Mouse (Mus musculus) c-Kit-positive CD71-positive TER-119-negative erythroid progenitor cells, embryonic 14.5 days (primary cell): ENCODE measurements around the gene Casz1.

Experiments used
- DNase-seq: peaks from one replicate; pipeline ENCODE4 v3.0.0-alpha.2; 2013; ENCODE audit warnings: low read depth

Gene Casz1

DNA sequence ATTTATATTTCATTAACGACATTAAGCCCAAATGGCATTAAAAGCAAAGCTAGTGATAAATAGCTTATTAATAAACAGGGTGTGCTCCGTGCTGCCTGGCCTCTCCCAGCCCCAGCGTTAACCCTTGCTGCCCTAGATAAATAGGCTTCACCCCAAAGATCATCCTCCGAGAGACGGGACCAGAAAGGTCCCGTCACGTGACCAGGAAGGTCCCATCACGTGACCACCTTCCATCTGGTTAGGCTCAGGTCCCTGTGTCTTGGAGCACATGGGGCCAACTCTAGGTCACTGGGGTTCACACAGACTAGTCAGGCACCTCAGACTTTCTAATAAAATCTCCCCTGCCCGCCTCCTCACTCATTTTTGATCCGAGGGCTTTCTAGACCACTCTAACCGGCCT is 42.5 kb downstream of the Casz1 start:
- DNase-seq = no peak

DNA sequence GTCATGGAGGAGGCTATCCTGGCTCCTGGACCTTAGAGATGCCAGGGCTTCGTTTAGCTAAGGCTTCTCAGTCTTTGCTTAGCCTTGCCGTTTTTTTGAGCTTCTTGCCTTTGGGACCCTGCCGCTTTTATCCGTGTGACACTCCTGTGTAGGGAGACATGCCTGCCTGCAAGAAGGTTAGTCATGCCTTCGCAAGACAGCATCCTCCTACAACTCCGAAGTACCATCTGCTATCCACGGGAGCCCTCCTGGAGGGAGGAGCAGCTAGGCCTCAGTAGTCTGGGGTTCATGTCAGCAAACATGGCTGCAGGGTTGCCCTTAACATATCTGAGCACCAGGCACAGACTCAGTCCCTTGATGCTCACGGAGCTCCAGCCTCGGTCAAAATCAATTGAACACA is 43.4 kb downstream of the Casz1 start:
- no peak for DNase-seq

DNA sequence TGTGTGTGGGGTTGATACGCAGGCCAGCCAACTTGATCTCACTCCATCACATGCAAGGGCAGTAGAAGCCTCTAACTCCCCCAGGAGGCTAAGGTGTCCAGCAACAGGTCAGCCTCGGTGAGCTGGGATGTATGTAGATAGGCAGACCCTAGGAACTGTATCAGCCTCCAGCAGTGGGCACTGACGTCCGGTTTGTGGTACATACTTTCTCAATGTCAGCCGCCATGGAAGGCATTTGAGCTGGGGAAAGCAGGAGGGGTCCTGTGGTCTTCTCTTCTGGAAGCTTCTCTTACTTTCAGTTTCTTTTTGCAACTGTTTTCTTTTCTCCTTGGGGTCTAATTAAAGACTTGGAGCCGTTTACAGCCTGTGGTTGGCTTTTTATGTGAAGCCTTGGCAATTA is 45.2 kb downstream of the Casz1 start:
- no peak for DNase-seq

DNA sequence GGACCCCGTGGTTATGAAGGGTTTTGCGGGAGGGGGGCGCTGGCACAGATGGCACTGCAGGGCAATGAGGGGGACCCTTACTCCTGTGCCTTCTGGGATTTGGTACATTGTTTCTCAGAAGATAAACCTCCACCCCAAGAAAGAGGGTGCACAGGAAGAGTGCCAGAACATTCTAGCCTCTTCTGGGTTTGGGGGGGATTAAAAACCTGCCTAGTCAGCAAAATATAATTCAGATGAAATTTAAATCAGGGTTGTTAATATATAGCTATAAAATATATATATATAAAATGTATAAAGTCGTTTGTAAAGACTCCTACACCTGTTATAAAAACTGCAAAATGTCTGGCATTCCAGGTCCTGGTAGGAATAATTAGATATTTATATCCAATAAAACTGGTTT is 48.8 kb downstream of the Casz1 start:
- DNase-seq = no peak

DNA sequence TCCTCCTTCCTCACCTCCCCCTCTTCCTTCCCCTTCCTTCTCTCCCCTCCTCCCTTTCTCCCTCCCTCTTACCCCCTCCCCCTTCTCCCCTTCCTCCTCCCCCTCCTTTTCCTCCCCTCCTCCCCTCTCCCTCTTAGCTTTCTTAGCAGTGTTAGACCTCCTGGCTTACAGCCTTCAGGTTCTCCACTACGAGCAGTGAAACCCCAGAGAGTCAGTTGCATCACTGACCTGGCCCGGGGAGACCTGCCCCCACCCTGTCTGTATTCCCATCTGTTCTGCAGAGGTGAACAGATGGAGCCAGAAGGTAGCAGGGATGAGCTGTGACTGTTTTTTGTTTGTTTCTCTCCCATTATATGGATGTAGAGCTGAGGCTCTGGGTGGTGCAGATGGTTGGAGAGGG is 49.9 kb downstream of the Casz1 start:
- no peak for DNase-seq

DNA sequence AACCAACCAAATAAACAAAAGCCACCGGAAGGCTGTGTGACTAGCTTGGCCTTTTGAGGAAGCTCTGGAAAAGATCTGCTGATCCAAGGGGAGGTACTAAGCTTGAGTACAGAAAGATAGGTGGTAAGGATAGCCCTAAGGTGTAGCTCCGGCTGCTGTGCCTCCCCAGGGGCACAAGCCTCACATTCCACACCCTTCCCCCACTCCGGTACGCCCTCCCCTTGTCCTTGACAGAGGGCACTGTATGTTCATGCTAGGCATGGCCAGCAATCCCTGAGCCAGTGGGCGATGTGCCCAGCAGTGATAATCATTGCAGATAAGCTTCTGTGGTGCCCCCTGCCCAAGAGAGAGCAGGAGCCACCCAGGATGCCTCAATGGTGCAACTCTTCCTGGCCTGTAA is 51.3 kb downstream of the Casz1 start:
- no peak for DNase-seq

DNA sequence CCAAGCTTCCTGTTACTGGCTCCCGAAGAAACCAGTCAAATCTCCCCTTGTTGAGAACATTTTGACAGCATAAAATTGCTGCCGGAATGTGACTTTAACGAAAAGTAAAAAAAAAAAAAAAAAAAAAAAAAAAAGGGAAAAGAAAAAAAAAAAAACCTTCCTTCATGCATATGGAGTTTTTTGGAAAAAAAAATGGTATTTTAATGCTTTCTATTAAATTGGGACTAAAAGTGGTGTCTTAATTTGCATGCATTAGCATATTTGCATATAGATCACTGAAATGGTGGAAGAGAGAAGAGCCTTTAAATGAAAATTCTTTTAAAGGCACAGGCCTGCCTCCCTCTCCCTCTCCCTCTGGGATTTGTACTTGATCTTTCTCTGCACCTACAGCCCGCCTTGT is 52.0 kb downstream of the Casz1 start:
- DNase-seq = no peak

DNA sequence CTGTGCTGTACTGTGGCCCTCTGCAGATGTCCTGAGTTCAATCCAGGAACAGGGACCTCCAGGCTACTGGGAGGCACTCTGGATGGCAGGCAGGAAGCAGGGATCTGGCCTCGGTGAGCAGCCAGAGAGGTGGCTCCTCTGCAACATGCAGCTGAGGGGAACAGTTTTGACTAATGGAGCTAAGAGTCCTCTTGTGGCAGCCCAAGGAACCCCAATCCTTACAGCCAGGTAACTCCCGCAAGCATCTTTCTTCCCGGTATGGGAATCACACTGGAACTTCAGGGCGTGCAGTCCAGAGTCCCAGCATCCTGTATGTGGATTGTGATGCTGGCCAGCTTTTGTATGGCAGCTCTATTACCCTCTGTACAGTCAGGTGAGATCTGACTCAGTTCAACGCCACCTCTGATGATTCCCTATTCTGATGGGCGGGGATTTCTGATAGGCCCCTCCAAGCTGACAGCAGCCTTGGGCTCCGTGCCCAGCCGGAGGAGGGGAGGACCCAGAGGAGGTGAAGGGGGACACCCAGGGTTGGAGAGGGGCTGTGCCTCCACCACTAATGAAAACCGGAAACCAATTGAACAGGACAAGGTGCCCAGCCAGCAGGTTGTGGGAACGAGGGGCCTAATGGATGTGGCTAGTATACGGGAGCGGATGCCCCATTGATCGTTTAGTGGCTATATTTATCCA is 53.3 kb downstream of the Casz1 start:
- DNase-seq = no peak

DNA sequence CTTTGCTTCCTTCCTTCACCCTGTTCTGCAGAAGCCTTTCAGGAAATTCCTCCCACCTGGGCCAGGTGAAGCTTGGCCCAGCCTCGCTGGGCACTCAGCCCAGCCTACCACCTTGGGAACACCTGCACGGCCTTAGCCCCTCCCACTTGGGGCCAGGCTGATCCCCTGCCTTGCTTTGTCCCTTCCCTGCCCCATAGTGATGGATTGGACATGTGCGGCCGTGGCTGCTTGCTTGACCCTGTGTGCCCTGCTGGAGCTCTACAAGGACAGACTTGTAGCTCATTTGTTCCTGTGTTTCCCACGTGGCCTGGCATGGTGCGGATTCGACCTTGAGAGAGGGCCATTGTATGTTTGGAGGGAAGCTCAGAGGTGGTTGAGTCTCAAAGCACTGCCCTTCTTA is 54.0 kb downstream of the Casz1 start:
- DNase-seq = no peak

DNA sequence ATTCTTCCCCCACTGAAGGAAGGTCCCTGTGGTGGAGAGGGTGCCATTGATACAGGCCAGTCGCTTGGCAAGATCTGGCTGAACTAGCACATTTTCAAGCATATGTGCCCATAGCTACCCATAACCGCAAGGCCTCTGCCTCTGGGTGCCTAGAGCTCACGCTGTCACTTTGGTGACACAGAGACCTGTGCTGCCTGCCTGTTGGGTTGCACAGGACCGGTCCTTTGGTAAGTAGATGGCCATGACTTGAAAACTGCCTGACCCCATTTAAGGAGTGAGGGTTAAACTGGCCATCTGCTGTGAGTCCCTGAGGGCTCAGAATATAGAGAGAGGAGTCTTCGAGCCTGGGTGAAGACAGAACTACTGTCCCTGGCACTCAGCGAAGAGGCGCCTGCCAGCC is 55.2 kb downstream of the Casz1 start:
- DNase-seq = no peak

DNA sequence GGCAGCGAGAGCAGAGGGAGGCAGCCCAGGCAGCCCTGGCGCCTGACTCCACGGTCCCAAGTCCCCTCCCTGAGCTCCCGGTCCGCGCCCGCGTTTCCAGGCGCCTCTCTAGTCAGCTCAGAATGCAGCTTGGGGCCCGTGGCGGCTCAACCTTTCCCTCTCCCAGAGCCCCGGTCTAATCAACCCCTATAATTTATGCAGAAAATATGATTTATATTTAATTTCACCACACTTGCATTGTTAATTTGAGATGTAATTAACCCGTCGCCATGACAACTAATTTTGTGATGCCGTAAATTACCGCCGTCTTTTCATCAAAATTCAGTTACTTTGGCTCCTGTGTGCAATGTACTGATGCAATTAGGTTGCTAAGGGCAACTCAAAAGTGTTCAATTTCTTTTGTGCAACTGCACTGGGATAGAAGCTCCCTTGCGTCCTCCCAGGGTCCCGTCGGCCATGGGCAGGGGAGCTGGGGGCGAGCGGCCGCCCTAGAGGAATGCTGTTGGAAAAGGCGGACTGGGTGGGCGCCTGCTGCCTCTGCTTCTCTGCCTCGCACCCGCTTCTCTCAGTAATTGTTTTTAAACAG is 55.8 kb downstream of the Casz1 start:
- DNase-seq = no peak

DNA sequence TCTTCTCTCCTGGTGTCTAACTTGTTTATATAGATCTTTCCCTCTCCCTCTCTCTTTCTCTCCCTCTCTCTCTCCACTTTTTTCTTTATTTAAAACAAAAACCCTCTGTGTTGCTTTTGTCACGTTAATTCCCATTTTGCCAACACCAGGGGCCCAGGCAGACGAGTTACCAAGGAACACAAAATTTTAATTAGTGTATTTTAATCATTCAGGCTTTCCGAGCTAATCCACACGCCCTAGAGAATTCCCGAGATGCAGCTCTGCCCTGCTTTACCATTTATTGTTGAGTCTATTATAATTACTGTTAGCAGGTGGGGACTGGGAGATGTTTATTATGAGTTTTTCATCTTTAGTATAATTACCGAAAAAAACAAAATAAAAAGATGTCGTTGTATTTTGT is 56.4 kb downstream of the Casz1 start:
- DNase-seq = no peak

DNA sequence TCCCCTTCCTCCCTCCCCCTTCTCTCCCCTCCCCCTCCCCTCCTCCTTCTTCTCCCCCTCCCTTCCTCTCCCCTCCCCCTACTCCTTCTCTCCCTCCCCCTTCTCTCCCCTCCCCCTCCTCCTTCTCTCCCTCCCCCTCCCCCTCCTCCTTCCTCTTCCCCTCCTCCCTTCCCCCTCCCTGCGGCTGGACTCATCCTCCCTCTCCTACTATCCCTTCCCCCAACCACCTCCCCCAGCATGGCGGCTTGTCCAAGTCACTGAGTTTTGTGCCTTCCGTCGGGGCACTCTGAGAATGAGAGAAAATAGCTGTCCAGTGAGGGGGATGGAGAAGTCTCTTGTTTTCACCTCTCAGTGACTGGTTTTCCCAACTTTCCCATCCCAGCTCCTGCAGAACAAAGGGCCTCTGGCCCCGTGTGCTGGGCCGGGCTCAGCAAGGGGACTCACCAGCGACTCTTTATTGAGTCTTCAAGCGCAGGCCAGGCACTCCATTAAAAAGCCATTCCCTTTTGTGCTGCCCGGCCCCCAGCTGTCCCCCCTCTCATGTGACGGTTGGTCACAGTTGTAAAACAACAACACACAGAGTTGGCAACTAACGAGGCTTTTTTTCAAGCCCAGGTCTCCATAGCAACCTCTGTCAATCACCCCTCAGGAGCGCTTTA is 62.7 kb downstream of the Casz1 start:
- no peak for DNase-seq

DNA sequence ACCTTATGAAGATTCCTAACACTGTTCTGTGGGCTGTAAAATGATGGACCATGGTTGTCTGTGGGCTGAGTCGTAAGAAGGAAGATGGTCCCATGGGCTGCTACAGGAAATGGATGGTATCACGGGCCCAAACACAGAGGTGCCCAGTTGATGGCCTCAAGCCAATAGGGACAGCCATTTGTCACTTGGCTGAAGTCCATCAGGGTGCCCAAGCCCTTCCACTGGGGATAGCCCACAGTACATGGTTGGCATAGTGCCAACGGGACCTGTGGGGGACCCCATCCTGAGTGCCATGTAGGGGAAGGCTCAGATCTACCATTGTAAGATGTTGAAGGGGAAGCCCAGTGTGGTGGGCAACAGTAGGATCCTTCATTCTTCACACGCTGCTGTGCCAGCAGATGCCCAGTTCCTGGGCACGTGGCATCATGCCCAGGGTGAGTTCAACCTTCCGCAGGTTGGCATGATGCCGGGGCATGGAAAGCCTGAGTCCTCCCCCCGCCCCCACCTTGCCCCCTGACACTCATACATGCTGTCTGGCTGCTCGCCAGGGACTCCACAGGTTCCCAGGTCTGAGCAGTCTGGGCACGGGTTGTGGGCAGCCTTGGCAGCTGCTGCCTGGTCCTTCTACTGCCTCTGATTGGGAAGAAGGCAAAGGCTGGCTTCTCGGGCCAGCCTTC is 63.6 kb downstream of the Casz1 start:
- no peak for DNase-seq

DNA sequence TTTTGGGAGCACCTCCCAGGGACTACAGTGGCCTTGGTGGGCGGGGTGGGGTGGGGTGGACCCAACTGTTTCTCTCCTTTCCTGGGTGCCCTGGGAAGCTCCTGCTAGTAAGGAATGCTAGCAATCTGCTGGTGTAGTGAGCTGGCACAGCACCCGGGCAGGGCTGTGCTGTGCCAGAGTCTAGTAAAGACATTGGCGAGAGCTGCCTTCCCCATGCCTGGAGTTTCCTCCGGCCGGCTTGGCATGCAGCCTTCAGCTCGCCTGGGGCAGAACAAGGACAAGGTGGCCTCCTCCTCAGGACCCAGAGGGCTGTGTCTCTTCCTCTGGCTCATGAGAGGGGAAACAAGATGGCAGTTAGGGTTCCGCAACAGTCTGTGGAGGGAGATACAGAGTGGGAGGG is 65.3 kb downstream of the Casz1 start:
- no peak for DNase-seq

DNA sequence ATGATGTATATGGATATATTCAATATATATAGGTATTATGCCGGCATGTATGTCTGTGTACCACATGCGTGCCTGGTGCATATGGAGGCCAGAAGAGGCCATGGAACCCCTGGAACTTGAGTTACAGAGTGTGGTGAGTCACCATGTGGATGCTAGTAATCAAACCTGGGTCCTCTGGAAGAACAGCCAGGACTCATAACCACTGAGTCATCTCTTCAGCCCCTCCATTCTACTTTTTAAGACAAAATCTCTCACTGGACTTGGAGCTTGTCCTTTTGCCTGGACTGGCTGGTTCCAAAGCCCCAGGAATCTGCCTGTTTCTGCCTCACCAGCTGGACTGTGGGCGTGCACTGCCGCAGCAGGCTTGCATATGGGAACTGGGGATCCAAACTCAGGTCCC is 66.3 kb downstream of the Casz1 start:
- DNase-seq = no peak

DNA sequence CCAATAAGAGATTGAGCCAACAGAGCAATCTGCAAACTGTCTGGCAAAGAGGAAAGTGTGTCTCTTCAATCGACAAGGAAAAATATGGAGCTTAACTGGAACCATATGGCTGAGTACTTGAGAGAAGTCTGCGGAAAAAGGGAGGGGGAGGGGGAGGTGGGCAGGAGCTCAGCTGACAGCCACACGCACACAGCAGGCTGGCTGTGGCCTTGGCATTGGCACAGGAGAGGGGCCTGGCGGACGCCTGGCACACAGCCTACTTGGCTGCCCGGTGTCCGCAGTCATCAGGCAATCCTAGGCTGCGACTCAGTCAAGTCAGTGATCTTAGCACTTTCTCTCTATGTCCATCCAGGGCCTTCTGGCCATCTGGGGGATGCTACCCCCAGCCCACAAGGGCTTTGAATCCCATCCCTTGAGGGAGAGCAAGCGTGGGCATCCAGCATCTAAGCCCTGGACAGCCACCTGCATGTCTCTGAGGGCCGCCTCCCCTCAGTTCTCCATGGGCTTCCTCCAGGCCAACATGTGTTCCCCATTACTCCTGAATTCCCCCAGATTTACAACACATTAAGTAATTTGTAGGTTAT is 67.6 kb downstream of the Casz1 start:
- DNase-seq = no peak

DNA sequence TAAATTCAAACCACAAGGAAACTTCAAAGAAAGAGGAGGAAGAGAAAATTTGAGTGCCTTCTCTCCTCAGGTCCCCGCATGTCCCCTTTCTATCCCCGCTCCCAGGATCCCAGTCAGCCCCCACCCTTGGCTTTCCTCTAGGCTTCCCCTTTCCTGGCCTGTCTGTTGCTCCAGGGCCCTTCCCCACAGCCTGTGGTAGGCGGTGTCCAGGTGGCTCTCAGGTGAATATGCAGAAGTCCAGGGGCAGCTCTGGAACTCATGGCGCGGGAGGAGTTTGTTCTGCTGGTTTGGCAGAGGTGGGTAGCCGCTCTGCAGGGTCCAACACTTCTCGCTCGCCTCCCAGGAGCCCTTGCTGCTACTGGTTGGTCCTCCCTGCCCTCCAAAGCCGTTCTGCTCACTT is 68.1 kb downstream of the Casz1 start:
- no peak for DNase-seq

DNA sequence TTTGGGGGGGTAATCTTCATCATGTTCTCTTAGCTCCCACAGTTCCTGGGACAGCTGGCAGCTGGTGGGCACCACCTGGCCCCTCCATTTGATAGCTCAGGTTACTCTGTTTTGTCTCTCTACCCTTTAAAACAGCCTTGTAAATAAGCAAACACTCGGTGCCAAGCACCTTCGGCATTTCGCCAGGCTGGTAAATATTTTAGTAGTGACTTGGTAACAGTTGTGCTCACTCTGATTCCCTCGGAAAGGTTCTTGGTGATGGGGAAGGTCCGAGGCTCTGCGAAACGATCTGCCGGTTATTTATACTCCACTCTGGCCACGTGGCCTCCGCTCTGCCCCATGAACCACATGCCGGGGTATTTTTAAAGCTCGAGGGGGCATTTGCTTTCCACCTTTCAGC is 68.6 kb downstream of the Casz1 start:
- no peak for DNase-seq

DNA sequence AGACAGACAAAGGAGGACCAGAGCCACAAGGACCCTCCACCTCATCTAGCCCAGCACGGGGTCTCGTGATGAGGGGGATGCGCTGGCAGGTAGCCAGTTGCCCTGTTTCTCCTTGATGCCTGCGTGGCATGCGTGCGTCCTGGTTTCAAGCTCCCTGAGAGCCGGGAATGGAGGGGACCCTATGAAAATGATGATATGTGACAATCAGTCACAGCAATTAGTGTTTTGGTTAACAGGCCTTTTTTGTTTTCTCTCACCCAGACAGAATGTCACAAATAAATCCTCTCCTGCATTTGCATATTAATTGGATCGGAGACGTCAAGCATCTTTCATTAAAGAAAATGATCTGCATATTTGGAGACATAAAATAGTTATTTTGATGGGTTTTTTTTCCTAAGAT is 71.9 kb downstream of the Casz1 start:
- DNase-seq = no peak

DNA sequence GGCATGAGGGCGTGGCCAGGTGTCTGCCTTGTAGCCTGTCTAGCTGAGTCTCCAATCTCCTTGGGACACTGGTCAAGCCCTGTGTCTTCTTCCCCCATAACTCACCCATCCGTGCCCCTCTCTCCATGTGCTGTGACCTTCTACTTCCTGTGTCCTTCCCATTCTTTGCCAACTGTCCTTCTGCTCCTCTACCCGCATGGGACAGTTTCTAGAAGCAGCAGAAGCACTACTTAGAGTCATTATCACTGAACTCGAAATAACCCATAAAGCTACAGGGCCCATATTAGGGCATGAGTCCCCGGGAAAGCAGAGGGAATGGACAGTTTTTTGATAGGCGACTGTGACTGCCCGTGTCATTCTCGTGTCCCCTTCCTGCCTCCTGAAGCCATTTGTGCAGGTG is 72.6 kb downstream of the Casz1 start:
- DNase-seq = no peak

DNA sequence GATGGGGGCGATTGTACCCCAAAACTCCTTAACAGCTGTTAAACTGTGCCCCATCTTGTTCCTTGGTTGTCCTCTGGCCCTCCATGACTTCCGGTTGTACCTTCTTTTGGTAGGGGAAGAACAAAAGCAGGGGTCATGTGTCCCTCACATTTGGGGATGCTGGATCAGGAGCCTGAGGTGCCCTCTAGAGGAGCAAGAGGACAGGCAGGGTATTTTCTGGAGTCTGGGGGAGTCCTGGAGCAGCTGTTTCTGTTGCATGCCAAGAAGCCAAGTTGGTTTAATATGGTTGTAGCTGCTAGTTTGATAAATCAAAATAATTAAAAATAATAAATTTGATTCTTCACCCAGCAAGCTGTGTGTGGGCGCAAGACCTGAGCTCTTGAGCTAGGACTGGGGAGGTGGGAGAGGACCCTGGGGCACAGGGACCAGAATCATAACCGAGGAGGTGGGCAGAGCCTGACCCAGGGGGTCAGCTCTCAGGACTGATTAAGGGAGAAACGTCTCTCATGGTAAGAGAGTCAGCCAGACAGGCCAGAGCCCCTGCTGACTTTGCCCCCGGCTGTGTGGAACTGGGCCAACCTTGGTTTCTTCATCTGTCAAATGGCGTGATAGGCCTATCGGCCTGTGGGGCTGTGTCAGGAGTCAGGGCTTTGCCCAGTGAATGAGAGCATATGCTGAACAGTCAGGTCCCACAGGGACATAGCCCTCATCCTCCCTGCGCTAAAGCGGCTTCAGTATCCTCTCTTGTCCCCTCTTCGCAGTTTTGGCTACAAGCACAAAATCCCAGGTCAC is 74.2 kb downstream of the Casz1 start:
- DNase-seq = no peak
